Mouse (Mus musculus) olfactory bulb, adult 2 months (tissue): ENCODE measurements around the gene Glt1d1.

ENCODE experiments used
- CTCF ChIP-seq: fragments of 200-500 bp; IDR thresholded peaks from 2 replicates; pipeline ENCODE4 v1.5.1; 2012; ENCODE audit warnings: low read depth, mild to moderate bottlenecking, low read length, moderate library complexity; ENCODE audit not compliant: insufficient read depth
- POLR2A ChIP-seq: fragments of 200-500 bp; IDR thresholded peaks from 2 replicates; pipeline ENCODE4 v1.6.1; 2012; ENCODE audit warnings: mild to moderate bottlenecking, low read depth, low read length, moderate library complexity; ENCODE audit not compliant: insufficient read depth

DNA sequence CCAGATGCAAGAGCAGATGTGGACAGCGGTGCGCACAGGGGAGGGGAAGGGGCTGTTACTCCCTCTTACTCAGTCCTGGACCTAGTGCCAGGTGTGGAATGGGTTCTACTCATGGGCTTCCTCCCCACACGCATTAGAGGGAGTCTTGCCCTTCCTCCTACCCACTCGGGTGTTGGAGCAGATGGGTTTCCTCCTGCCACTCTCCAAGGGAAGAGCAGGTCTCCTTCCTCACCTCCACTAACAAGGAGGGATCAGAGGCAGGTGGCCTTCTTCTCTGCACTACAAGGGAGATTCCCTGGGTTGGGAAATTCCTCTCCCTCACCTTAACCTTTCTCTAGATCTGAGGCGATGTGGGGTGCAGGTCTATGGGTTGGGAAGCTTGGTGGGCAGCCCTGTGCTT is 15.9 kb upstream of the Glt1d1 start:
- TF ChIP-seq CTCF (no peak), POLR2A (no peak)
